Mouse (Mus musculus) MEL (cell line): Measurements from ENCODE around the gene Cep85l. TPM values are rescaled to one million over a fixed set of nuclear protein-coding genes. Genes with fewer than 3 reads are reported as not detected.

ENCODE experiments used
- DNase-seq: peaks from one replicate; pipeline ENCODE4 v3.0.0; 2011; ENCODE audit warnings: low read depth, low spot score
- H3K27ac ChIP-seq: 2 replicates; pipeline ENCODE4 v1.5.1; 2012; ENCODE audit warnings: low read depth, mild to moderate bottlenecking, control low read depth, low read length, moderate library complexity; ENCODE audit not compliant: control insufficient read depth
- H3K27me3 ChIP-seq, 2 experiments: fragments of 150-350 bp in 1 of 2; sonication (generic) in 1 of 2; 2 replicates each; pipeline ENCODE4 v1.6.1; 2012; ENCODE audit warnings: low read length in 2 of 2, mild to moderate bottlenecking in 2 of 2, improper control_type of control experiment in 1 of 2, moderate library complexity in 1 of 2; ENCODE audit not compliant: insufficient read depth in 2 of 2, control insufficient read depth in 1 of 2
- H3K36me3 ChIP-seq, 2 experiments: 2 replicates each; pipeline ENCODE4 v1.6.1; 2012 to 2014; ENCODE audit warnings: low read length in 2 of 2, improper control_type of control experiment in 1 of 2, inconsistent platforms in 1 of 2, mild to moderate bottlenecking in 1 of 2; ENCODE audit not compliant: insufficient read depth in 2 of 2, control insufficient read depth in 1 of 2
- H3K4me1 ChIP-seq, 2 experiments: fragments of 150-350 bp in 1 of 2; sonication (generic) in 1 of 2; 2 replicates each; pipeline ENCODE4 v1.6.1; 2012; ENCODE audit warnings: low read length in 2 of 2, improper control_type of control experiment in 1 of 2, mild to moderate bottlenecking in 1 of 2; ENCODE audit not compliant: insufficient read depth in 2 of 2, control insufficient read depth in 1 of 2
- H3K4me3 ChIP-seq, 2 experiments: fragments of 150-350 bp in 1 of 2; sonication (generic) in 1 of 2; 2 replicates each; pipeline ENCODE4 v1.5.1; 2012; ENCODE audit warnings: low read depth in 2 of 2, low read length in 2 of 2, mild to moderate bottlenecking in 2 of 2, moderate library complexity in 2 of 2, control low read depth in 1 of 2, improper control_type of control experiment in 1 of 2; ENCODE audit not compliant: control insufficient read depth in 1 of 2, insufficient read depth in 1 of 2
- H3K79me2 ChIP-seq: 2 replicates; pipeline ENCODE4 v1.6.1; 2012; ENCODE audit warnings: mild to moderate bottlenecking, low read length, moderate library complexity; ENCODE audit not compliant: control insufficient read depth, poor library complexity, insufficient read depth
- H3K9ac ChIP-seq: 2 replicates; pipeline ENCODE4 v1.6.1; 2012; ENCODE audit warnings: low read depth, mild to moderate bottlenecking, control low read depth, low read length, moderate library complexity; ENCODE audit not compliant: control insufficient read depth, poor library complexity, severe bottlenecking
- H3K9me3 ChIP-seq: fragments of 150-350 bp; sonication (generic); replicated peaks from 2 replicates; pipeline ENCODE4 v1.6.1; 2012; ENCODE audit warnings: mild to moderate bottlenecking, low read length, improper control_type of control experiment, moderate library complexity; ENCODE audit not compliant: insufficient read depth
- BHLHE40 ChIP-seq: IDR thresholded peaks from 2 replicates; pipeline ENCODE4 v1.6.1; 2012; ENCODE audit warnings: low read depth, mild to moderate bottlenecking, inconsistent platforms, low read length, improper control_type of control experiment, borderline replicate concordance
- CHD2 ChIP-seq: IDR thresholded peaks from 2 replicates; pipeline ENCODE4 v1.6.1; 2011; ENCODE audit warnings: low read length, improper control_type of control experiment
- EP300 ChIP-seq, 2 experiments: IDR thresholded peaks; 2 replicates each; pipeline ENCODE4 v1.6.1; 2011; ENCODE audit warnings: improper control_type of control experiment in 2 of 2, low read length in 2 of 2, low read depth in 1 of 2, mild to moderate bottlenecking in 1 of 2
- ETS1 ChIP-seq: IDR thresholded peaks from 2 replicates; pipeline ENCODE4 v1.6.1; 2012; ENCODE audit warnings: low read depth, mild to moderate bottlenecking, inconsistent platforms, low read length, improper control_type of control experiment, moderate library complexity
- GABPA ChIP-seq: IDR thresholded peaks from 2 replicates; pipeline ENCODE4 v1.6.1; 2012; ENCODE audit warnings: low read depth, mild to moderate bottlenecking, inconsistent platforms, low read length, improper control_type of control experiment, moderate library complexity
- HCFC1 ChIP-seq: IDR thresholded peaks from 2 replicates; pipeline ENCODE4 v1.6.1; 2012; ENCODE audit warnings: low read depth, mild to moderate bottlenecking, inconsistent platforms, low read length, improper control_type of control experiment, moderate library complexity
- KAT2A ChIP-seq: conservative IDR thresholded peaks from 2 replicates; pipeline ENCODE4 v1.6.1; 2012; ENCODE audit warnings: low read depth, low read length, improper control_type of control experiment, inconsistent platforms
- MAFK ChIP-seq: IDR thresholded peaks from 2 replicates; pipeline ENCODE4 v1.6.1; 2011; ENCODE audit warnings: low read depth, mild to moderate bottlenecking, low read length, improper control_type of control experiment, borderline replicate concordance
- MAZ ChIP-seq: IDR thresholded peaks from 2 replicates; pipeline ENCODE4 v1.6.1; 2012; ENCODE audit warnings: low read depth, mild to moderate bottlenecking, inconsistent platforms, low read length, improper control_type of control experiment
- MEF2A ChIP-seq: IDR thresholded peaks from 2 replicates; pipeline ENCODE4 v1.6.1; 2014; ENCODE audit warnings: low read depth, mild to moderate bottlenecking, inconsistent platforms, low read length, improper control_type of control experiment; ENCODE audit not compliant: poor library complexity, insufficient replicate concordance, severe bottlenecking; ENCODE audit errors: extremely low read depth
- MXI1 ChIP-seq: IDR thresholded peaks from 2 replicates; pipeline ENCODE4 v1.6.1; 2011; ENCODE audit warnings: mild to moderate bottlenecking, low read depth, low read length, improper control_type of control experiment
- MYB ChIP-seq: IDR thresholded peaks from 2 replicates; pipeline ENCODE4 v1.6.1; 2011; ENCODE audit warnings: mild to moderate bottlenecking, low read depth, low read length, improper control_type of control experiment
- NRF1 ChIP-seq: IDR thresholded peaks from 2 replicates; pipeline ENCODE4 v1.6.1; 2014; ENCODE audit warnings: low read depth, mild to moderate bottlenecking, inconsistent platforms, low read length, improper control_type of control experiment, moderate library complexity; ENCODE audit not compliant: poor library complexity, insufficient read depth, severe bottlenecking
- POLR2A ChIP-seq, 2 experiments: IDR thresholded peaks; 2 replicates each; pipeline ENCODE4 v1.6.1; 2011 to 2012; ENCODE audit warnings: low read length in 2 of 2, mild to moderate bottlenecking in 2 of 2, control low read depth in 1 of 2, improper control_type of control experiment in 1 of 2, low read depth in 1 of 2, moderate library complexity in 1 of 2; ENCODE audit not compliant: control insufficient read depth in 1 of 2, insufficient read depth in 1 of 2, poor library complexity in 1 of 2
- POLR2AphosphoS2 ChIP-seq: IDR thresholded peaks from 2 replicates; pipeline ENCODE4 v1.6.1; 2011; ENCODE audit warnings: low read length, improper control_type of control experiment
- POLR2AphosphoS5 ChIP-seq: IDR thresholded peaks from 2 replicates; pipeline ENCODE4 v1.6.1; 2012; ENCODE audit warnings: low read depth, borderline replicate concordance, mild to moderate bottlenecking, inconsistent platforms, low read length, moderate library complexity, mixed read lengths
- RCOR1 ChIP-seq: IDR thresholded peaks from 2 replicates; pipeline ENCODE4 v1.6.1; 2012; ENCODE audit warnings: low read depth, mild to moderate bottlenecking, inconsistent platforms, low read length, improper control_type of control experiment
- SIN3A ChIP-seq: IDR thresholded peaks from 2 replicates; pipeline ENCODE4 v1.6.1; 2012; ENCODE audit warnings: low read length, improper control_type of control experiment, inconsistent platforms
- SMC3 ChIP-seq: IDR thresholded peaks from 2 replicates; pipeline ENCODE4 v1.6.1; 2011; ENCODE audit warnings: low read depth, low read length, improper control_type of control experiment
- TBP ChIP-seq: IDR thresholded peaks from 2 replicates; pipeline ENCODE4 v1.8.0; 2011; ENCODE audit warnings: low read depth, low read length, improper control_type of control experiment
- UBTF ChIP-seq: IDR thresholded peaks from 2 replicates; pipeline ENCODE4 v1.6.1; 2012; ENCODE audit warnings: low read depth, mild to moderate bottlenecking, inconsistent platforms, low read length, improper control_type of control experiment, moderate library complexity, borderline replicate concordance; ENCODE audit not compliant: insufficient read depth
- USF1 ChIP-seq: IDR thresholded peaks from 2 replicates; pipeline ENCODE4 v1.6.1; 2014; ENCODE audit warnings: low read depth, mild to moderate bottlenecking, inconsistent platforms, low read length, improper control_type of control experiment, moderate library complexity
- polyA plus RNA-seq, 2 experiments: library from polyadenylated mRNA; stranded (reverse) in 1 of 2; unstranded in 1 of 2; fragments of >175 nt in 1 of 2; fragments of >200 nt in 1 of 2; gene quantifications; 2 replicates each; pipeline versions ENCODE4 v1.2.1 to v1.2.4; 2012; ENCODE audit warnings: low replicate concordance in 2 of 2, low read depth in 1 of 2; ENCODE audit not compliant: insufficient read length in 2 of 2, insufficient read depth in 1 of 2, missing spikeins in 1 of 2
- total RNA-seq: library from RNA; depleted of rRNA; stranded (reverse); fragments of 300-350 nt; gene quantifications from 2 replicates; pipeline ENCODE4 v1.2.3, GENCODE M21; 2012

Cep85l gene
- total and polyA plus RNA-seq, 3 experiments, result 2.2 to 43.1 (median 3.0) TPM

GRCm38 (mm10) chr10:53285147-53285546 is 94.6 kb downstream of the Cep85l start:
- TF ChIP-seq MEF2A (no peak), MXI1 (no peak), SMC3 (no peak), SIN3A (no peak), EP300 (IDR thresholded peaks at IDR 0.05; ENCODE audit: low read depth in 1 of 2, low read length in 2 of 2) (no peak), UBTF (no peak), GABPA (no peak), KAT2A (no peak), ETS1 (no peak), MAFK (no peak), NRF1 (no peak), BHLHE40 (no peak), USF1 (no peak), POLR2AphosphoS2 (no peak), POLR2AphosphoS5 (no peak), TBP (no peak), MYB (no peak), POLR2A (IDR thresholded peaks at IDR 0.05; ENCODE audit: control insufficient read depth in 1 of 2, insufficient read depth in 1 of 2, low read depth in 1 of 2, low read length in 2 of 2, poor library complexity in 1 of 2) (no peak), HCFC1 (no peak)
- H3K9me3 ChIP-seq, result no peaks in the 10 kb centered on the region
- no peaks in the 10 kb centered on the region for H3K4me1 ChIP-seq
- no peak overlapping the region for H3K9ac ChIP-seq
- no peak overlapping the region for H3K4me3 ChIP-seq
- no peaks in the 10 kb centered on the region; a peak in 1 of 4 replicates for H3K36me3 ChIP-seq
- H3K27me3 ChIP-seq, result no peaks in the 10 kb centered on the region
- H3K27ac ChIP-seq, result no peak overlapping the region
- no peaks in the 10 kb centered on the region for H3K79me2 ChIP-seq
- DNase-seq, result no peak

GRCm38 (mm10) chr10:53272228-53272627 is 107.5 kb downstream of the Cep85l start:
- Histone ChIP-seq H3K4me1 (no peaks in the 10 kb centered on the region), H3K9ac (no peak overlapping the region), H3K27me3 (no peaks in the 10 kb centered on the region), H3K79me2 (no peaks in the 10 kb centered on the region), H3K4me3 (no peak overlapping the region), H3K27ac (no peak overlapping the region), H3K36me3 (no peaks in the 10 kb centered on the region), H3K9me3 (no peaks in the 10 kb centered on the region)
- TF ChIP-seq MAZ (no peak), RCOR1 (no peak), HCFC1 (no peak), MEF2A (no peak), GABPA (no peak), POLR2AphosphoS2 (no peak), CHD2 (no peak), SMC3 (no peak), BHLHE40 (no peak)
- DNase-seq, result no peak
